Mouse (Mus musculus) cerebellum, postnatal 10 days (tissue): ENCODE measurements around the gene Dlg5.

Experiments
- DNase-seq, 2 experiments: peaks; one replicate each; pipeline ENCODE4 v3.0.0; 2021; ENCODE audit warnings: mixed read lengths in 2 of 2

Dlg5 gene

DNA sequence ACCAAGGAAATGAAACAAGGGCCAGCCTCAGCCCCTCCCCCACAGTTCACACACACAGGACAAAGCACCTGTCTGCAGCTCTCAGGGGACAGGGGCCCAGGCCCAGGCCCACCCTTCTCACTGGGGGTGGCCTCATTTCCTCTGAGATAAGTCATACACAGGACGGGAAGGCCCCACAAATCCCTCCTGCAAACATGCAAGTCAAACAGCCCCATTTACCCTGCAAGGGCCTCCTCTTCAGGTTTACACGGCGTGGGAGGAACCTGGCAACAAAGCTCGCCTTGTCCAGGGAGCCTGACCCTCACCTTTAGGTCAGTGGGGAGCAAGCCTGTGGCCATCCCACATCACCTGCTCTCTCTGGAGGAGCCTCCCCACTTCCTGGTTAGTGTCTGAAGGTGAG lies 60.2 kb downstream of the Dlg5 start:
- DNase-seq: no peak

DNA sequence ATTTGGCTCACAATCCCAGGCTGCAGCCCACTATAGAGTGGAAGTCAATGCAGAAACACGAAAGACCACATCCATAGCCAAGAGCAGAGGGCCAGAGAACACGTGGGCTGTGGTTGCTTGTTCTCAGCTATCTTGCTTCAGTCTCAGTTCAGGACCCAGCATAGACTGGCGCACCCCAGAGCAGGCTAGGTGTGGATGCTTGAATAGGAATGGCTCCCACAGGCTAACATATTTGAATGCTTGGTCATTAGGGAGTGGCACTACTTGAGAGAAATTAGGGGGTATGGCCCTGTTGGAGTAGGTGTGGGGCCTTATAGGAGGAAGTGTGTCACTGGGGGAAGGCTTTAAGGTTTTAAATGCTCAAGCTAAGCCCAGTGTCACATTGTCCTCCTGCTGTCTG lies 62.8 kb downstream of the Dlg5 start:
- no peak for DNase-seq

DNA sequence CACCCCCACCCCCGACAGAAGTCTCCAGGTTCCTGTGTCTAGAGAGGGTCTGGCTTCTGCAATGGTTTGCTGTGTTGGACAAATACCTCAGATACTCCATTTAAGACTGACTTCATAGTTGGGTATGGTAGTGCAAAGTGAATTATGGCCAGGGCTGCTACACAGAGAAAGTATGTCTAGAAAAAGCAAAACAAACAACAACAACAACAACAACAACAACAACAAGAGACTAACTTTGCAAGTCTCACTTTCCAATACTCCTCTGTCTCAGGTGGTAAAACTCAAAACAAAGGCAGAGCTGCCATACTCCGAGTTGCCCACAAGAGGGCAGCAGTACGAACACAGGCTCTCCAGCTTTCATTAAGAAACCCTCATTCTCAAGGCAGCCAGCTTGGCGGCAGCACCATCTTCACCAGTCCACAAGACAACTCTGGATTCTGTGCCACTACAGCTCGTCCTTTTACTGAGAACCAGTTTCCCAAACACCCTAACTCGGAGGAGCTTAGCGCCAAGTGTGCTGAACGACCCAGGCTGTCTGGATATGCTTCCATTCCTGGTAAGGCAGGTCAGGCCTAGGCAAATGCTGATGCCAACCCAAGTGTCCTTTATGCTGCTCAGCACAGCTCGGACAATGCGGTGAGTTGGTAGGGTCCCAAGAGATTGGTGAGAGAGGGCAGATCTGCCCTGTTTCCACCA lies 63.8 kb downstream of the Dlg5 start:
- peak; percentile 86 to 88 for DNase-seq

DNA sequence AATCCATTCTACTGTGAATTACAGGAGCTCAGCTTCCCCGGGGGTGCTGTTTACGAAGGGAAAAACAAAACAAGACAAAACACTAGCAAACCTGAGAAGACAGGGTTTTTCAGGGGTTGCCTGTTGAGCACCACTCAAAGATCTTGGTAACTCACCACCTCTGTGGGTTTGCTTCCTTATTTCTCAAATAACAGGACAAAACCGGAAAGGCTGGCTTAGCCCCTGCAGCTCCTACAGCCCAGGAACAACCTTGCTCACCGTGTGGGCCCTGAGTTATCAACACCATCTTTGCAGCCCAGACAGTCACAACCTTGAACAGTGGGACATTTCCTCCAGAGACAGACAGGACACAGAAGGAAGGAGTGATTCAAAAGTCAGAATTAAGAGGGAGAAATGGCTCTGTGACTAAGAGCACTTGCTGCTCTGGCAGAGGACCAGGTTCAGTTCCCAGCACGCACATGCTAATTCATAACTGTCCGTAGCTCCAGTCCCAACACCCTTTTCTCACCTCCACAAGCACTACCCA lies 66.2 kb downstream of the Dlg5 start:
- DNase-seq: no peak

DNA sequence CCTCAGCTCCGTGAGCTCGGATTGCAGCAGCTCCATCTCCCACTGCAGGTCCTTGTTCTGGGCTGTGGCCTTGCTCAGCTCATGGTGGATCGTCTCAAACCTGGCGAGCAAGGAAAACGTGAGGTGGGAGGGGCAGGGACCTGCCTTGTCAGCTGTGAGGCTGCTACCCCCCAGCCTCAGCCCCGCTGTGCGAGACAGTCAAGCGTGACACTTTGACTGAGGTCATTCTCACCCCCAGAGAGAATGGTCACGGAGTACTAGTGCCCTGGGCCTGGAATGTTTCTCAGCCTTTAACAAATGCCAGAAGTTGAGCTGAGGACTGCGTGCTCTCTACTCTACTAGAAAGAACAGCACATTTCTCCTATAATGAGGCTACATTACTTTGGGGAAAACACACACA lies 69.1 kb downstream of the Dlg5 start:
- DNase-seq: no peak

DNA sequence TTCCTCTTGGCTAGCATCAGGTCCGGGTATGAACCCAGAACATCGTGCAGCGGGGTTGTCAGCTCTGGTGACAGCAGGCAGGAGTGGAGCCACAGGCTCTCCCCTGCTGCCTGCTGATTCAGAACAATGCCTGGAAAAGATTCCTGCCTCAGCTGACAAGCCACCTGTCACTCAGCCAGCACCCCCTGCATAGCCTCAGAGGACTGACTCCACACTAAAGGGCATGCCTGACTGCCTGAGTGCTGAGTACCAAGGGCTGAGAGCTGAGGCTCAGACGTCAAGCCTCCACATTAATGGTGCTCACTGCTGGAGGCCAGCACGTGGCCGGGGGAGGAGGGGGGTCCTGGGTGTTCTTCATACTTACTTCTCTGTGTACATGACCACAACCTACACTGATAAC lies 72.4 kb downstream of the Dlg5 start:
- no peak for DNase-seq

DNA sequence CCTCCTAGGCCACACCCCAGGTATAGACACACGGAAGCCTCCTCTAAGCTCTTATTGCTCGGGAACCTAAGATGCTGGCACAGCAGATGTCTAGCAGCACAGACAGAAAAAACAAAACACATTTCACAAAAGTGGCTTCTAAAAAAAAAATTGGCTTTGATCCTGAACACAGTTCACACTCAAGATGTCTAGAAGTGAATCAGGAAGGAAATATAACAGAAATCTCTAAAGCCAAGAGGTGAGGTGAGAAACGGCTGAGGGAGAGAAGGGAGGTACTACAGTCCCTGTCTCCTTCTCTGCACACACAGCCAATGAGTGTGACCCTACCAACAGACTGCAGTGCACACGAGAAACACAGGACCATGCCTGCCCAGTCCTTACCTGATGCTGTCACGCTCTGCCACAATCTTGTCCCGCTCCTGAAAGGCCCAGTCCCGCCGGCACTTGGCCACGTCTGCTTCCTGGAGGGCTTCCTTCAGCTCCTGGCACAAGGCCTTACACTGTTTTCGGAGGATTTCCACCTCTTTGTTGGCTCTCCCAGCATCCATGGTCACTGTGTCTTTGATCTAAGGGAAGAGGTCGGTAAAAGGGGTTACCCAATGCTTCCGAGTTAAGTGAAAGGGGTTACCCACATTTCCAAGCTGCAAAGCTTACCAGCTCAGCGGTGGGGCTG lies 73.9 kb downstream of the Dlg5 start:
- no peak for DNase-seq

DNA sequence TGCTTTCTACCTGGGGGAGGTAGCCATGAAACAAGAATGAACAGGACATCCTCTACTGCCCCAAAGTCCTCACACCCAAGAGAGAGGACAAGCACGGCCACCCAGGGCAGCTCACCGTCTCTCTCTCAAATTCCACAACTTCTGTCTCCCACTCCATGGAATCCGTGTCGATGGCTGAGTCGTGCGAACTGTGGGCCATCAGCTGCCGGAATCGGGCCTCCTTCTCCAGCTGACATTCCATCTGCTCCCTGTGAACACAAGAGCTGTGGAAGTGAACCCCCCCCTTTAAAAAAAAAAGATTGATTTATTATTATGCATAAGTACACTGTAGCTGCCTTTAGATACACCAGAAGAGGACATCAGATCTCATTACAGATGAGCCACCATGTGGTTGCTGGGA lies 79.7 kb downstream of the Dlg5 start:
- no peak for DNase-seq

DNA sequence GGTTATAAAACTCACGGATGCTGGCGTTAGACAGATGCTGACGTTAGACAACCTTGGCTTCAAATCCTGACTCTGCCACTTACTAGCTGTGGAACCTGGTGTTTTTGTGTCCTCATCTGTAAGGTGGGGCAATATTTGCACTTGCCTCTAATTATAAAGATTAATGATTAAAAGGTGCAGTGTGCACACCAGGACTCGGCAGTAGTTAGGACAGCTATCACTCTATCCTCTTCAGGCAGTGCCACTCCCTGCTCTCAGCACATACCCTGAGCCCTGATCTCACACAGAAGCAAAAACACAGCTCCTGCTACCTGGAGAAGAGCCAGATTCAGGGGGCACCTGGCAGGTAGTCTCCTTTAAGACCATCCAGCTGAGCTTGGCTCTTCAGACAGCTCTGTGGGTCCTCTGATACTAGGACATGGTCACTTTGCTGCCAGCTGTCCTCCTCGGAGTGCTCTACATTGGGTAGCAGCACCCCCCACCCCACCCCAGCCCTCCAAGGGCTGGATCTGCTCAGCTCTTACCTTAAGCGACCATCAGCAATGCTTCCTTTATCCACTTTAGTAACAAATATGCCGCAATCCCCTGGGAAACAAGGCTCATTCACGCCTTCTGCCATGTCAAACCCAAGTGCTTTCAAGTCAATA lies 80.9 kb downstream of the Dlg5 start:
- DNase-seq: no peak

DNA sequence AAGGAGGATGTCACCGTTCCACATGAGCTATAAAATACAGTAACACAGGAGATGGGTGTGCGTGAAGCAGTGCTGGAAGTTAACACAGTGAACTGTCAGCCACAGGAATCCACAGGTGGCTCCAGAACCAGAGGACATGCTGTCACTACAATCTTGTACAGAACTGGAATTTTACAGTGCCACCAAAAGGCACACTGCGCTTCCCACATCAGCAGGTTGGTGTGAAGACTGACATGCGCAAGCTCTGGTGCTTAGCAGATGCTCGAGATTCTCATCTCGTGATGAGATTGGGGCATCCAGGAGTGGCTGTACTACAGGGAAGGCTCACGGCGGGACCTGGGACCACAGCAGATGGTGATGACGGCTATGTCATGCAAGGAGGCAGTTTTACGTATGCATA lies 82.9 kb downstream of the Dlg5 start:
- DNase-seq: no peak

DNA sequence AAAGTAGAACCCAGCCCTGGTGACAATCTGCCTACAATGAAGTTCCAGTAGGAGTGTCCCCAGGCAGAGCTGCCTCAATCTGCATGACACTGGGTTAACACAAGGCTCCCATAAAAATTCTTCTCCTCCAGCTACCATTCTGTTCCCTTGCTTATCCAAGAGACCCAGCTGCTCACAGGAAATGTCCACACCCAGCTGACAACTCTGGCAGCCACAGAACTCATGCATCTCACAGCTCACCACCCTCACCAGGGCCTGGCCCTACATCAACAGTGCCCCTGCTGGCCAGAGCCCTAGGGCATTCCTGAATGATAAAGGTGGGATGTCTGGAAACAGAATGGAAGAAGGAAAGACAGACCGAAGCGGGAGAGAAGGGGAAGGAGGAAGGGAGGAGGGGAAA lies 96.8 kb downstream of the Dlg5 start:
- DNase-seq: no peak

DNA sequence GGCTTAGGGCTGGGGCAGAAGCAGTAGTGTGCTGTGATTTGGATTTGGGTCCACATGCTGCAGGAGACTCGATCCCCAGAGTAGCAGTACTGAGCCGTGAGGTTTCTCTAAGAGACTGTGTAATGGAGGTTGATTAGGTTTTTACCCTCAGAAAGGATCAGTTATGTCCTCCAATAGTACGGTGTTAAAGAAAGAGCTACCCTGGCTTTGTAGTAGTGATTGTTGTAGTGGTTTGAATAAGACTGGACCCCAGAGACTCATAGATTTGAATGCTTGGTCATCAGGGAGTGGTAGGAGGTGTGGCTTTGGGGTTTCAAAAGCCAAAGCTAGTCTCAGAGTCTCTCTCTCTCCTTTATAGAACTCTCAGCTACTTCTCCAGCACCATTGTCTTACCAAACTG lies 100.9 kb downstream of the Dlg5 start:
- no peak for DNase-seq

DNA sequence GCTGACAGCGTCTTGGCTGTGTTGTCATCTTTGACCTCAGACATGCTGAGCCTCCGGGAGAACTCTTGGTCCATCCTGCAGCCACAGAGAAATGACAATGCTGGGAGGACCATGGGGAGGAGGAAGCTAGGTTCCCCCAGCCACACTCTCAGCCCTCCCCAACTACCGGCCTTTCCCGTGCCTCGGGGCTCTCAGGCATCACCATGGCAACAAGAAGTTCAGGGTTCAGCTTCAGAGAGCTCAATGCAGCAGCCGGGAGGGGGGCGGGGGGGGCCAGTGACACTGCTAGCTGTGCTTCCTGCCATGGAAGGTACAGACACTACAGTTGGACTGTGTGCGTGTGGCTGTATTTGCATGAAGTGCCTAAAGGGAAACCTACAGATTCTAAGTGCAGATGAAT lies 101.3 kb downstream of the Dlg5 start:
- no peak for DNase-seq

DNA sequence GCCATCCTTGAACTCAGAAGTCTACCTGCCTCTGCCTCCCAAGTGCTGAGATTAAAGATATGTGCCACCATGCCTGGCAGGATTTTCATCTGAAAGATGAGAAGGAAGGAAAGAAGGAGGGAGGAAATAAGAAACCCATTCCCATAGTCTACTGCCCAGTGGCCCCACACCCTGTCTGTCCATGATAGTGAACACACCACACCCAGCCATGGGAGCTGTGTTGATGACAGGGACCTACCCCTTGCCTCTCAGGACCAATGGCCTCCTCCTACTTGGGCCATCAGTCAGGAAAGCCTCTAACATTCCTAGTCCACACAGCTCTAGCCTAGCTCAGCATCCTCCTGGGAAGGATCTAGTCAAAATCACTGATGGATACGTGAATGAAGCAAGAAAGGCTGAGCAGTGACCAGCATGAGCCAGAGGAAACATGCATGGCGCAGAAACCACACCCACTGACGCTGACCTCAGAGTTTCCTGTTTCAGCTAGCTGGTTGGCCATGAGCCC lies 102.7 kb downstream of the Dlg5 start:
- no peak for DNase-seq

DNA sequence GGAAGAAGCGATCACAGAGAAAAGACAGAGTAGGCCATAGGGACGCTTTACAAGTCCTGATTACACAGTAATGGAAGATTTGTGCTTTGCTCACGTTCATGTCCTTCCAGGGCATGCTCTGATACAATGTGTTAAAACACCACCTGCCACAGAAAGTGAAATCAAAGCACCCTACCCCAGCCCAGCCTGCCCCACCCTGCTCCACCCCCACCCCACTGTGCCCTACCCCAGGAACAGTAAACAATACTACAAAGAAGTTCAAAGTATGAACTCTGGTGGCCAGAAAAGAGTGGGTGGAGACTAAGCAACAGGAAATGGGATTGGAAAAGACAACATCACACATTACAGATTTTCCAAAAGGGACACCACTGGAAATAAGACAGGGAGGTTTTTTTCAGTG lies 104.0 kb downstream of the Dlg5 start:
- DNase-seq: no peak

DNA sequence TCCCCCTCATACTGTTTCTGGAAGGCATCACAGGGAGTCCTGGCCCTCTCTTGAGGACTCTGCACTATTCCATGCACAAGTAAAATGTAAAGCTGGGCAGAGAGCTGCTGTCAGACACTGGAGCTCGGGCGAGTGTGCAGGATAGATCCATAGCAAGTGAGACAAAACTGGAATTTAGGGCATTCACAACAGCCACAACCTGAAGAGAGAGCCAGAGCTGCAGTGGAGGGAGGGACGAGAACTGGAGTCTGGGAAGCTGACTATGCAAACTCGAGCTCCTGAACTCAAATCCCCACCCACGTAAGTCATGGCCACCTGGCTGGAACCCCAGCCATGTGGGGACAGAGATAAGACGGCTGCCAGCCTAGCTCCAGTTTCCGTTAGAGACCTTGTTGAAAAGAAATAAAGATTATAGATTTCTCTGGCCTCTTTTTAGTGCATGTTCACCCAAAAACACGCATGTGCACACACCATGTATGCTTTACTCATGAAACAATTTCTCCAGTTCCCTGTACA lies 105.4 kb downstream of the Dlg5 start:
- DNase-seq: no peak

DNA sequence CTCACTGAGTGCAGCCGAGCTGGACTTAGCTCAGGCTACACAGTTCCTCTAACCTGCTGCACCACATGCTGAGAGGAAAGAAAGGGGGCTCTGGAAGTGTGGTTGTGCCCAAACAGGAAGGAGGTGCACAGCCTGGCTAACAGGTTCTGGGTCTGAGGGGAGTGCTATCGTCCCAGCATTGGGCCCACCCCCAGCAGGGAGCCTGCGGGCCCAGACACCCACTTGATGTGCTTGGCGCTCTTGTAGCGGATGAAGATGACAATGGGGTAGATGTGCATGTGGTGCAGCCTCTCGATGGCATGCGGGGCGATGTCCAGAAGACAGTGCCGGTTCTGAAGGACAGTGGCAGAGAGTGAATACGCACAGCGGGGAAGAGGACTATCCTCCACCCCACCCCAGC lies 108.8 kb downstream of the Dlg5 start:
- no peak for DNase-seq

DNA sequence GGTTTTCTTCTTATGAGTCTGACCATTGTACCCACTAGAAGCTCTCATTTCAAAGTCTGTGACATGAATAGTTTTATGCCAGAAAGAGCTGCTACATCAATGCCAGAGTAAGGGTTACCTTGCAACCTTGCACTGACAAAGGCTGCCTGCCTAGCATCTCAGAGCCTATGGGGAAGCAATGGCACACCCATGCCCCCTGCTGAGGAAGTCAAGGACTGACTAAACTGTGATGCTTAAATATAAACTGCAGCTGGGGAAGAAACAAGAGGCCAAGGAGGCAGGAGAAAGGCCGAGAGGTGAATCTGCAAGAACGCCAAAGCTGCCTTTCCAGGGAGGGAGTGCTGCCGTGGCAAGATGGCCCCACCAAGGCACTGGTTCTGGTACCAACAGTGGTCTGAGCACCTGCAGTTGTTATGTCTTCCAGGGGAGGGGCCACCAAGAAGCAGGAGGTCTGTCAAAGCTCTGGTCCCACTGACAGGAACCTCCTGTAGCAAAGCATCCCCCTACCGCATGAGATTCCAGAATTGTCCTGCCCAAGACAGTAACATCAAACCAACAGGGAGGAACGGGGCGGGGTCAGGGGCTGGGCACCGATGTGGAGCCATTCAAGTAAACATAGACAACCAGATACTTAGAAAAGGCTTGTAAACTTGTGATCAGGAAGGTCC lies 111.0 kb downstream of the Dlg5 start:
- DNase-seq: no peak

DNA sequence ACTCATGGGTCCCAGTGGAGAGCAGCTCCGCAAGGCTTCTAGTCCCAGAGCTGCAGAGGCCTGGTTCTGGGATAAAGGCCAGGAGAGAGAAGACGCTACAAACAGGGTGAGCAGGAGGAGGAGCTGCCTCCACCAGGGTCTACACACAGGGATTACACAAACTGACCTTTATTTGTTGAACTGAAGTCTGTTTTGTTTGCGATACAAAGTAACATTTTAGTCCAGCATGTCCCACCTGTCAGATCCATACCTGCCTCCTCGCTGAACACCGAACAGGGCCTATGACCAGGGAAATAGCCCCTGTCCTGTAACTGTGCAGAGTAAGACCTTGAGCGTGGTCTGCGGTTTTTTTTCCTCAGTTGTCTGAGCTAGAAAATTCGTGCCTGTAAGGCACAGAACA lies 111.9 kb downstream of the Dlg5 start:
- no peak for DNase-seq

DNA sequence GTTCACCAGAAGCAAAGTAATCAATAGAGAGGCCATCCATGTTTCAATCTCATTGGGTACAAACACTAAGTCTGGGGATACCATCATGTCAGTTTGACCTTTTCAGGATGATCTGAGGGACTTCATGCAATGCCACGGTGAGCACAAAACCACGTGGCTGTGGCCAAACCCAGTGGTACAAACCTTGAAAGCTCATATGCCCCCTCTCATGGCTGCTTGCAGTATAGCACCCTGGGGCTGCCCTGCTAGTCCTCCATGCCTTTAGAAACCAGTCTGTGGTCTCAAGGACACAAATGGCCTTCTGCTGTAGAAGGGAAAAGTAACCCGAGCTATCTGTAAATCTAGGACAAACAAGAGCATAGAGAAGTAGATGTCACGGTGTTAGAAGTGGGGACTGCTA lies 113.6 kb downstream of the Dlg5 start:
- DNase-seq: peak; percentile 64 to 68

DNA sequence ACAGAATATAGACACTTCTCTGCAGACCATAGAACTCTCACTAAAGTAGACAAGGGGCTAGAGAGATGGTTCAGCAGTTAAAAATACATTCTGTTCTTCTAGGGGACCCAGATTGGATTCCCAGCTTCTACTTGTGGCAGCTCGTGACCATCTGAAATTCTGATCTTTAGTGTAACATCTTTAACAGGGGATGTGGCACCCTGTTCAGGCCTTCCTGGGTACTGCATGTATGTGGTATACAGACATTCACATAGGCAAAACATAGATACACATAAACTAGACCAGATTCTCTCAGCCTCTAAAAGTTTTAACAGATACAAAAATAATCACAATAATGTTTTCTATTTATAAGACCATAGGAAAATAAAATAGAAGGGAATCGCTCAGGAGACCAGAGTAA lies 120.7 kb downstream of the Dlg5 start:
- DNase-seq: peak; percentile 22 to 39

DNA sequence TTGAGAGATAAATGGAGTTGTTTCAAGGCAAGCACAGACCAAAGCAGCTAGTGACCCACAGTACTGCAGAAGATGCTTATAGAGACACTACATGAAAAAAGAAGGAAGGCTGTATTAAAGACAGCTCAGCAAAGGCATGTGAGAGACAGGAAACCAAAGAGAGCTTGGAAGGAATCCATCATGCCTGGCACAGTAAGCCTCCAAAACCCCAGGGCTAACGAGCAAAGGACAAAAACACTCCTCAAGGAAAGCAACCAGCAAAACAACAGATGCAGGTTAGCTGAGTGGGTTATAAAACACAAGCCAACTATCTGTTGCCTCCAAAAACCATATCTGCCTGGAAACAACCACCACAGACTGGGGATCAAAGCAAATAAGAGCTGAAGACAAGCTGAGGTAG lies 121.5 kb downstream of the Dlg5 start:
- peak in 1 of 2 experiments; percentile 28 for DNase-seq

DNA sequence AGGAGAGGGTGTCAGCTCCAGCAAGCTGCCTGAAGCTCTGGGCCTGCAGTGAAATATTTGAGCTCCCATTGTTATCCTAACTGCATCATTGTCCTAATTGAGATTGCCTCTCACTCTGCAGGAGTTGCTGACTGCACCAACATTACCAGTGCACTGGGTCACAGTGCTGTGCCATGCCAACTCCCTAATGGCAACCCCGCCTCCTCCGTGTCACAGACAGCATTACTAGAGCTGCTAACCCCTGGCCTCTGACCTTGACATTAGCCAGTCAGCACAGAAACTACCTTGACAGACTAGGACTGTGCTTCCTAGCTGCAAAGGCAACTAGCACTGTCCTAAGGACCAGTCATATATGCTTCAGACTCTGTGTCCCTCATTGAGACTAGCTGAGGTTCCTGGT lies 139.0 kb downstream of the Dlg5 start:
- DNase-seq: no peak
